11 mouse cellular contexts compared by ENCODE assay signal in genomic region chr9:42314388-42314787, GRCm38 (mm10).
"Had no signal": no experiment of that assay in that cellular context is flagged by ENCODE, and none has a peak within 500 bp of the region (broad histone marks: within the 10 kb centered on the region; RNA-seq: fewer than 3 reads in every experiment).

No protein-coding gene starts in this region.

- ATAC-seq: intestine, embryonic 15.5 days; midbrain, embryonic 15.5 days had no signal

- H3K36me3 ChIP-seq: intestine, embryonic 15.5 days; limb, embryonic 13.5 days; liver, embryonic 15.5 days; midbrain, embryonic 15.5 days; neural tube, embryonic 12.5 days; stomach, embryonic 15.5 days had no signal

- H3K4me3 ChIP-seq: intestine, embryonic 15.5 days; limb, embryonic 13.5 days; liver, embryonic 15.5 days; midbrain, embryonic 15.5 days; neural tube, embryonic 12.5 days; stomach, embryonic 15.5 days had no signal

- H3K9ac ChIP-seq: intestine, embryonic 15.5 days; limb, embryonic 13.5 days; liver, embryonic 15.5 days; lung, embryonic 14.5 days; midbrain, embryonic 15.5 days; neural tube, embryonic 12.5 days; stomach, embryonic 15.5 days had no signal

- DNase-seq: kidney, adult 18-20 months; layer of hippocampus, adult 9-11 months; right cerebral cortex, postnatal 14 days had no signal

- H3K27ac ChIP-seq: intestine, embryonic 15.5 days; limb, embryonic 13.5 days; liver, embryonic 15.5 days; macrophage; midbrain, embryonic 15.5 days; neural tube, embryonic 12.5 days; stomach, embryonic 15.5 days had no signal

- H3K4me1 ChIP-seq: intestine, embryonic 15.5 days; liver, embryonic 15.5 days; midbrain, embryonic 15.5 days; neural tube, embryonic 12.5 days; stomach, embryonic 15.5 days had no signal

- H3K27me3 ChIP-seq: intestine, embryonic 15.5 days; limb, embryonic 13.5 days; liver, embryonic 15.5 days; midbrain, embryonic 15.5 days; neural tube, embryonic 12.5 days; stomach, embryonic 15.5 days had no signal

- H3K4me2 ChIP-seq: intestine, embryonic 15.5 days; limb, embryonic 13.5 days; liver, embryonic 15.5 days; lung, embryonic 14.5 days; midbrain, embryonic 15.5 days; neural tube, embryonic 12.5 days; stomach, embryonic 15.5 days had no signal

- H3K9me3 ChIP-seq: intestine, embryonic 15.5 days; limb, embryonic 13.5 days; liver, embryonic 15.5 days; midbrain, embryonic 15.5 days; neural tube, embryonic 12.5 days; stomach, embryonic 15.5 days had no signal
